Mouse (Mus musculus) 3T3-L1 (cell line): ENCODE measurements around the gene Atf7ip.
A peak's percentile ranks its signal among the peaks of the same experiment; 100 is the strongest.

Experiments
- DNase-seq: peaks from one replicate; pipeline ENCODE4 v3.0.0-alpha.2; 2015; ENCODE audit warnings: low read depth, low spot score

Atf7ip gene

DNA sequence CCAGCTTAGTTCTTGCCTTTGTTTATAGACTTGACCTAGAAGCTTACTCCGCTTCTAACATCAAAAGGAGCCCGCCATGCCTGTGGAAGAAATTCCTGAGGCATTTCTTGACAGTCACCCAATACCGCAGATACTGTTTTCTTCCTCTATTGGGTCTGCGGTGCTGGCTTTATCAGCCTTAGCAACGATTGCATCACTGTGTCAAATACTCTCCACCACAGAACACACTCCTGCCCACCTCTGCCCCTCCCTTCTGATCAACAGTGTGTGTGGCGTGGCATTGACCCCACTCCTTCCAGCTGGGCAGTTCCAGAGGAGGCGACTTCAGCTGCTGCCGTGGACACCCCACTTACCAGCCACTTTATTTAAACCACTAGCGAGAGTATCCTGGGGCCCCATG is 139.8 kb downstream of the Atf7ip start:
- DNase-seq = peak; percentile 61

DNA sequence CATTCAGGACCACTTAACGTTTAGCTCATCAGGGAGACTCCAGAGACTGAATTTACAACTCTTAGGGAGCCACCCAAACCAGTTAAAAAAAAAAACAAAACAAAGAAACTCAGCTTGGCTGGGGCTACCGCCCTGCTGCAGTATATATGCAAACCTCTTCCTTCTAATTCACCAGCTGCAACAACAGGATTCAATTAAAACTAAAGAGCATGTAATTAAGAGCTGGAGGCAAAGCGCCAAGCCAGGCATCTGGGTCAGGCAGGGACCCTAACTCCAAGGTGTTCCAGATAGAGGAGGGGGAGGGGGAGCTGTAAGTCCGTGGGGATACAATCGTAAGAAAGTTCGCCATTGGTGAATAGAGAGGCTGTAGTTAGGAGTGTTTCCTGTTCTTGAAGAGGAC is 140.2 kb downstream of the Atf7ip start:
- no peak for DNase-seq

DNA sequence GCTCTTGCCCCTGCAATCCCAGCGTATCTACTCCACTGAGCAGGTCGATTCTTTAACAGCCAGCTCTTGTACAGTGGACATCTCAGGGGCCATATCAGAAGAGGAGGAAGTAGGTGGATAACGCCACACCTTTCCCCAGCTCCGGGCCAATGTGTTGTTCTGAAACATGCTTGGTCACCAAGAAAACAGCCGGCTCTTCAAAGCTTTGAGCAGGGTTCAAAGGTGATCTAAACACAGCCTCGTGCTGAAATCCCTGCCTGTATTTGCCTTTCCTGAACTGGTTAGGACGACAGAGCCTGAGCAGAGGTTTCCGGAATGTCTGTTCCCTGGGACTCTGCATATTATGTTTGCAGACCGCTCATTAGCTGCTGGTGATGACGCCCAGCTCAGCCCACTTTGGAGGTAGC is 141.5 kb downstream of the Atf7ip start:
- DNase-seq = no peak

DNA sequence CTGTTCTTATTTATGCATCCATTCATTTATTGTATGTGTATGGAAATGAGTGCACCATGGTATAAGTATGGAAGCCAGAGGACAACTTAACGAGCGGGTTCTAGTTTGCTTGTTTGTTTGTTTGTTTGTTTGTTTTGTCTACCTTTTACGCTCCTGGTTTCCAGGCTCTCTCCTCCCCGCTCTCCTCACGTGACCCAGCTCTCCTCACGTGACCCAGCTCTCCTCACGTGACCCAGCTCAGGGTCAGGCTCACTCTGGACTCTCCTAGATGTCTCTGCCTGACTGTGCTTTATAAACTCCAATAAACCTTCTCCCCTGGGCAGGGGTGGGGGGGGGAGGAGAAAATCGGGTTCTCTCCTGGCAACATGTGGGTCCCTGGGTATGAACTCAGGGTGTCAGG is 144.7 kb downstream of the Atf7ip start:
- DNase-seq = no peak

DNA sequence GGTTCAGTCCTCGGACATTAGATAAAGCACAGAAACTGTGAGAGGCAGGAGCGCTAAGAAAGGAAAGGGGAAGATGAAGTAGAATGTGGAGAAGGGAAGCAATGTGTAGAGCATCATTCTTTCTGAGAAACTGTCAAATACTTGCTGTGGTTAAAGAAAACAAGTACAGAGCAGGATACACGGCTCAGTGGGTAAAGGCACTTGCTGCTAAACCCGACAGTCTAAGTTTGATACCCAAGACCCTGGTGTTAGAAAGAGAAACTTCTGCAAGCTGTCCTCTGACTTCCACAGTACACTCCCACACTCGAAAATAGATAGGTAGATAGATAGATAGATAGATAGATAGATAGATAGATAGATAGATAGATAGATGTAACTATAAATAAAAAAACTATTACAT is 147.4 kb downstream of the Atf7ip start:
- DNase-seq = no peak

DNA sequence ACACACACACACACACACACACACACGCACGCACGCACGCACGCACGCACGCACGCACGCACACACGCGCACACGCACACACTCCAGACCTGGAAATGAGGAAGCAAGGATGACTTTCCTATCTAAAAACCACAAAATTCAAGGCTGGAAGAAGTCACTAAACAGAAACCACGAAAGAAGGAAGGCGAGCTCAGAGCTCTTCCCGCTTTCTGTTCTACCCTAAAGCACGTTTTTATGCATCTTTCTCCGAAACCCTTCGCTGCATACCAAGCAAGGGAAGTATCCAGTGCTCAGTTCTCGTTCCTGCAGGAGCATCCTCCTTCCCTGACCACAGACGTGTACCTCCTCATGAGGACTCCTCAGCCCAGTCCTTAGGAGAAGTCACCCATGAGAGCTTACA is 148.5 kb downstream of the Atf7ip start:
- DNase-seq = no peak

DNA sequence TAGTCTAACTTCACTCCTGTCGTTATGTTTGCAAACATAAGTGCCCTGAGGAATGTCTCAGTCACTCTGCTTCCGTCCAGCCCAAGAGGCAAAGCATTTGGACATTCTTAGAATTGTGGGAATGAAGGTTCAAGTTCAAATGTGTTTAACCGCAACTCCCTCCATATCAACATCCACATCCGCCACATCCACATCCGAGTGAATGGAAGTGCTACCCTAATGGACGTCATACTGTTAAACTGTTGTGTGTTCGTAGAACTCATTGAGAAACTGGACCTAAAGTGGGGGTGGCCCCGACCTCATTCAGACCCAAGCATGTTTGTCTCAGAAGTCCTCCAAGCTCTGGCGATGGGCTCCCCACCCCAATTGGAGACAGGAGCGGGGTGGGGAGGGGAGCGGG is 149.8 kb downstream of the Atf7ip start:
- DNase-seq = no peak

DNA sequence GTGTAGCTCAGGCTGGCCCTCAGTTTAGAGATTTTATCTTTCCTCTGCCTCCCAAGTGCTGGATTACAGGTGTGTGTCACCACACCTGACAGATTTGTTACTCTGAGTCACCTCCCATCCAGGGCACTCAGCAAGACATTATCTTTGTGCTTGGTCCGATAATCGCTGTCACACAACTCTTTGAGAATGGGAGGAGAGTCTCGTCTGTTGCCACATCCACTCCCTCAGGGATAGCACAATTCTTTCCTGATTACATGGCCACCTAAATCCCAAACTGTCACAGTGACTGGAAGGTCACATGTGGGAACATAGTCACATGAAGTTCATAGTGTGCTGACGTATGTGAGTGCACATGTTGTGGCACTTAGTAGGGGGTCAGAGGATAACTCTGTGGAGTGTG is 152.3 kb downstream of the Atf7ip start:
- DNase-seq = no peak

DNA sequence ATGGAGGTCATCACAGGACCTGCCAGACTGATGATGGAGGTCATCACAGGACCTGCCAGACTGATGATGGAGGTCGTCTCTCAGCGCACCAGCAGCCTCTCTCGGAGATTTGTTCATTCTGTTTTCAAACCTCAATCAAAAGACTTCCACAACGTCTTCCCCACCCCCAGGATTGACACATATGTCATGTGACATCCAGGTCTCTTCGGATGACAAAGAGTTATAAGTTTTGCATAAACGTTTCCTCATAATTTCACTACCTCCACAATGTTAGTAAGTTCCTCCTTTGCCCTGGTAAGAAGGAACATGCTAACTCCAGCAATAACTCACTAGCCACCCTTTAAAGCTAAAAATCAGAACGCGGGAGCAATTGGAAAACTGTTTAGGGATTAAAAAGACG is 153.3 kb downstream of the Atf7ip start:
- no peak for DNase-seq
